Mouse (Mus musculus) kidney, postnatal 0 days (tissue): ENCODE results near the gene Gm14226. TPM values are rescaled to one million over a fixed set of nuclear protein-coding genes. Genes with fewer than 3 reads are reported as not detected.
"Not testable (repeated sequence)": the region's sequence is repeated elsewhere in the genome, so short reads cannot be mapped to it uniquely, and the experiment has no call there.

Experiments used
- ATAC-seq: fragments of 200-750 bp; cut with Nextera tagmentation; replicated peaks from 2 replicates; pipeline ENCODE4 v1.8.0; 2017; ENCODE audit warnings: low read depth, moderate number of reproducible peaks, moderate TSS enrichment, moderate library complexity; ENCODE audit not compliant: low FRiP score
- DNase-seq: peaks from one replicate; pipeline ENCODE4 v3.0.0-alpha.2; 2016; ENCODE audit warnings: low spot score
- H3K27ac ChIP-seq: fragments of 300-500 bp; sonication (generic); 2 replicates; pipeline ENCODE4 v1.5.1; 2014; ENCODE audit warnings: mild to moderate bottlenecking
- H3K27me3 ChIP-seq: fragments of 300-500 bp; sonication (generic); 2 replicates; pipeline ENCODE4 v1.6.1; 2014; ENCODE audit warnings: low read length, mixed read lengths; ENCODE audit not compliant: insufficient read depth
- H3K36me3 ChIP-seq: fragments of 300-500 bp; sonication (generic); 2 replicates; pipeline ENCODE4 v1.6.1; 2014; ENCODE audit warnings: low read length, mixed read lengths; ENCODE audit not compliant: insufficient read depth
- H3K4me1 ChIP-seq: fragments of 300-500 bp; sonication (generic); replicated peaks from 2 replicates; pipeline ENCODE4 v1.6.1; 2014; ENCODE audit warnings: antibody characterized with exemption, low read length, mixed read lengths; ENCODE audit not compliant: insufficient read depth
- H3K4me2 ChIP-seq: fragments of 300-500 bp; sonication (generic); 2 replicates; pipeline ENCODE4 v1.6.1; 2014; ENCODE audit warnings: mild to moderate bottlenecking, low read length, moderate library complexity, mixed read lengths
- H3K4me3 ChIP-seq: fragments of 300-500 bp; sonication (generic); replicated peaks from 2 replicates; pipeline ENCODE4 v1.5.1; 2014; ENCODE audit warnings: low read depth, low read length
- H3K9ac ChIP-seq: fragments of 300-500 bp; sonication (generic); 2 replicates; pipeline ENCODE4 v1.6.1; 2014; ENCODE audit warnings: low read depth, low read length
- H3K9me3 ChIP-seq: fragments of 300-500 bp; sonication (generic); replicated peaks from 2 replicates; pipeline ENCODE4 v1.6.1; 2016; ENCODE audit warnings: low read length, inconsistent platforms, mixed read lengths
- CTCF ChIP-seq: IDR thresholded peaks from 2 replicates; pipeline ENCODE4 v1.5.1; 2016; ENCODE audit warnings: antibody characterized with exemption, low read depth, mild to moderate bottlenecking, moderate library complexity
- WGBS: fragments of 180-500 bp; shearing (Covaris S2); extraction: QIAGEN DNeasy Blood & Tissue Kit; methylation state at CpG from one replicate; pipeline ENCODE4 v1.1.7; 2014; 5-methylcytosine and 5-hydroxymethylcytosine counted together
- polyA plus RNA-seq: library from polyadenylated mRNA; unstranded; fragments of >200 nt; fragmentation: Nextera tagmentation; extraction: Ambion mirVana; gene quantifications from 2 replicates; pipeline ENCODE4 v1.2.1, GENCODE M21; 2015

The Gm14226 gene
- 0.84 and 0.99 TPM in 2 replicates for polyA plus RNA-seq

GRCm38 (mm10) chr2:155018251-155018755, at the start of gene Gm14226:
Gene Gm14226 (plus strand): TSS chr2:155018266.
- not testable (repeated sequence) for ATAC-seq, H3K36me3 ChIP-seq, H3K4me1 ChIP-seq, H3K27me3 ChIP-seq, H3K9me3 ChIP-seq
- Histone ChIP-seq H3K27ac (peak within 1 kb of the TSS; percentile 79), H3K4me2 (peak within 1 kb of the TSS; percentile 79), H3K9ac (peak within 1 kb of the TSS; percentile 55), H3K4me3 (peak within 1 kb of the TSS; percentile 47)
- DNase-seq: peak; percentile 19
- 1% methylated on average over 24 of the region's 26 CpGs for WGBS

GRCm38 (mm10) chr2:154969740-154970397, 48.2 kb upstream of the Gm14226 start:
- not testable (repeated sequence) for H3K4me2 ChIP-seq, H3K4me3 ChIP-seq, H3K36me3 ChIP-seq, H3K9ac ChIP-seq, H3K9me3 ChIP-seq, ATAC-seq, DNase-seq, H3K27ac ChIP-seq, H3K4me1 ChIP-seq, H3K27me3 ChIP-seq
- 68% methylated on average over 14 of the region's 14 CpGs for WGBS

GRCm38 (mm10) chr2:154971919-154972692, 46.0 kb upstream of the Gm14226 start:
- H3K9me3 ChIP-seq: no peaks in the 10 kb centered on the region
- no peak overlapping the region for H3K27ac ChIP-seq
- H3K4me3 ChIP-seq: no peak overlapping the region
- ATAC-seq (no peak), DNase-seq (no peak)
- H3K27me3 ChIP-seq: no peaks in the 10 kb centered on the region
- WGBS: 59% methylated on average over 18 of the region's 18 CpGs
- H3K4me2 ChIP-seq: no peak overlapping the region
- no peak for TF ChIP-seq CTCF
- no peak overlapping the region for H3K9ac ChIP-seq
- H3K36me3 ChIP-seq: no peaks in the 10 kb centered on the region
- H3K4me1 ChIP-seq: no peaks in the 10 kb centered on the region

DNA sequence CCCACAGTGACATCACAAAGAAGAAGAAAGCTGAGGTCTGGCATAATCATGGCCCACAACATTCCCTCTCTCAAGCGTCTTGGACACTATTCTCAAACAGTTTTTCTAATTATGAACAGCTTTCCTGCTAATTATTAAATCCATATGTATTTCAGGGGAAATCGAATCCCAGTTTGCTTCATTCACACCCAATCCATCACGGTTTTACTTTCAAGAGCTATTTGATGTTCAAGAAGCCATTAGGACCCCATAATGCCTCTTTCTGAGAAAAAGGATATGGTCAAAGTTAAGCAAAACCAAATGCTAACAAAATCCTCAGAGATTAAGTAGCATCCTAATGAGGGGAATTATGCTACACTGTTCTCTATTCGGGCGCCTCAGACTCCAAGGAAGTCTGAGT, 45.1 kb upstream of the Gm14226 start:
- Histone ChIP-seq H3K9ac (no peak overlapping the region), H3K9me3 (no peaks in the 10 kb centered on the region), H3K27ac (no peak overlapping the region), H3K4me1 (no peaks in the 10 kb centered on the region), H3K27me3 (no peaks in the 10 kb centered on the region), H3K36me3 (no peaks in the 10 kb centered on the region), H3K4me2 (no peak overlapping the region), H3K4me3 (no peak overlapping the region)
- 84% methylated on average over 5 of the region's 5 CpGs for WGBS
- no peak for DNase-seq
- no peak for TF ChIP-seq CTCF
- ATAC-seq: no peak

DNA sequence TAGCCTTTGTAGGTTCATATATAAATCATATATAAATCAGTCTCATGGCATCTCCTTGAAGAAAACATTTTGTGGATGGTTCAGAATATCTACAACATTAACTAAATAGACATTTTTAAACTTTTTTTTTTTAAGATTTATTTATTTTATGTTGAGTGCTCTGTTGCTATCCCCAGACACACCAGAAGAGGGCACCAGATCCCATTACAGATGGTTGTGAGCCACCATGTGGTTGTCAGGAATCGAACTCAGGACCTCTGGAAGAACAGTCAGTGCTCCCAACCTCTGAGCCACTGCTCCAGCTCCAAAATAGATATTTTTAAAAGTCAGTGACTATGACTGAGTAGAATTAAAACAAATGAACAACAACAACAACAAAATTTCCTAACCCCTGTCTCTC, 31.5 kb upstream of the Gm14226 start:
- H3K9ac ChIP-seq: no peak overlapping the region
- H3K4me2 ChIP-seq: no peak overlapping the region
- H3K4me3 ChIP-seq: no peak overlapping the region
- H3K27ac ChIP-seq: no peak overlapping the region
- DNase-seq: no peak
- ATAC-seq: no peak
- no peaks in the 10 kb centered on the region for H3K4me1 ChIP-seq
- H3K36me3 ChIP-seq: no peaks in the 10 kb centered on the region
- TF ChIP-seq CTCF: peak; percentile 47
- 79% methylated on average over 1 of the region's 1 CpGs for WGBS
- no peaks in the 10 kb centered on the region for H3K9me3 ChIP-seq
- H3K27me3 ChIP-seq: no peaks in the 10 kb centered on the region

- no peak overlapping the region for H3K4me2 ChIP-seq
- H3K4me3 ChIP-seq: no peak overlapping the region
- 74% methylated on average over 8 of the region's 8 CpGs for WGBS
- no peak overlapping the region for H3K9ac ChIP-seq
- H3K9me3 ChIP-seq: no peaks in the 10 kb centered on the region
- H3K36me3 ChIP-seq: no peaks in the 10 kb centered on the region
- H3K4me1 ChIP-seq: no peaks in the 10 kb centered on the region
- no peak for TF ChIP-seq CTCF
- H3K27ac ChIP-seq: no peak overlapping the region
- no peaks in the 10 kb centered on the region for H3K27me3 ChIP-seq
- DNase-seq (no peak), ATAC-seq (no peak)
Observed at GRCm38 (mm10) chr2:154991411-154991810, 26.7 kb upstream of the Gm14226 start.
